Mouse (Mus musculus) ovary, postnatal 36 days (tissue): ENCODE results near the gene Large2.

ENCODE experiments used
- DNase-seq: peaks from one replicate; pipeline ENCODE4 v3.0.0; 2022; ENCODE audit warnings: low spot score, mixed read lengths

The Large2 gene

GRCm38 (mm10) chr2:92327601-92328000, 47.1 kb downstream of the Large2 start:
- DNase-seq: no peak

GRCm38 (mm10) chr2:92326221-92326620, 48.4 kb downstream of the Large2 start:
- no peak for DNase-seq

GRCm38 (mm10) chr2:92325676-92326075, 49.0 kb downstream of the Large2 start:
- DNase-seq: no peak

- peak; percentile 13 for DNase-seq
Measured at GRCm38 (mm10) chr2:92322669-92323068, 52.0 kb downstream of the Large2 start.

GRCm38 (mm10) chr2:92317228-92317627, 57.4 kb downstream of the Large2 start:
- DNase-seq: no peak

GRCm38 (mm10) chr2:92316652-92317051, 58.0 kb downstream of the Large2 start:
- DNase-seq: peak; percentile 8
